Mouse (Mus musculus): ENCODE measurements around the gene Sergef.
"Not testable (repeated sequence)": the region's sequence is repeated elsewhere in the genome, so short reads cannot be mapped to it uniquely, and the experiment has no call there.

Sergef gene

DNA sequence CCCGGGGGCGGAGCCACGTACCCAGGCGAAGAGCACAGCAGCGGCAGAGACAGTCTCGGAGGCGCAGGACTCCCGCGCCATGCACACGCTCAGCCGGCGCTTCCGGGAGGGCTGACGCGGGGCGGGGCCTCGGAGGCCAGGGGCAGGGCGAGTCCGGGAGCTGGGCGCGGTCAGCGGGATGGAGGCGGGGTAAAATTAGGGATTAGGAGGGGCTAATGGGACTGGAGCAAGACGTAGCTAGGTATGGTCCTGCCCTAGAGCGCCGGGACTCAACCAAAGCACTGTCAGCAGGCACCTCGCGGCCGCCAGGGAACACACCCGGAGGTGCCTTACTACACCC, at the start of gene Sergef:
Gene Sergef (minus strand): TSS at position 116 of the 340 bp plus-strand sequence.
- DNase-seq (ENCODE audit: low read depth, low spot score): peak; percentile 94

DNA sequence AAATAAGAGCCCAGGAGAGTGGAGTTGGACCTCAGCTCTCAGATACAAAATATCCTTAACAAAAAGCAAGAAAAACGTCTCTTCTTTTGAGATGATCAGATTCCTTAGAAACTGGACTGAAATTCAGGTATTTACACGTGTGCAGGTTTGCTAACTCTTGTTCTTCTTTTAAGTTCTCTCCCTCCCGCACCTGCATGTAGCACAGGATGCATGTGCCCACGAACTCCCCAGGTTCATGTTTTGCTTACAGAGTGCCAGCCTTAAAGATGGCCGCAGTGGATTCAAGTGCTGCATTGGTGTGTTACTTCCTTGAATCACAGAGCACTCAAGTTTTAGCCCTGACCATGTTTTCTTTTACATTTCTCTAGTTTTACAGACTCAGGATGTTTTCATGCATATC, 47.2 kb upstream of the Sergef start:
- DNase-seq (ENCODE audit: low read depth, low spot score): no peak

DNA sequence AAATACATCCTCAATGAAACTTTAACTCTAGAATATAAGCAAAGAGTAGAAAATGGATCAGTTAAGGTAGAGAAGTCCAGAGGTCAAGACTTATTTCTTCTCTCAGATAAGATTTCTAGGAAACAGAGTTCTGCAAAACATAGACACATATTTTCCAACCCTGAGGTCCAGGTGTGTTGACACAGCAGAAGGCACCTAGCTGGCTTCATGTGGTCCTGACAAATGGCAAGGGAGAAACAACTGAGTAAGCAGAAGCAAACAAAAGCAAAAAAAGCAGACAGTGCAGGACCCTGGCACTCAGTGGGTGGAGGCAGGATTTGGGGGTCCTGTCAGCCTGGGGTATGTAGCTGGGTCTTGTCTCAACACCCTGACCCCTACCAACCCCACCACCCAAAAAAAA, 41.1 kb upstream of the Sergef start:
- no peak for DNase-seq (ENCODE audit: low read depth, low spot score)

DNA sequence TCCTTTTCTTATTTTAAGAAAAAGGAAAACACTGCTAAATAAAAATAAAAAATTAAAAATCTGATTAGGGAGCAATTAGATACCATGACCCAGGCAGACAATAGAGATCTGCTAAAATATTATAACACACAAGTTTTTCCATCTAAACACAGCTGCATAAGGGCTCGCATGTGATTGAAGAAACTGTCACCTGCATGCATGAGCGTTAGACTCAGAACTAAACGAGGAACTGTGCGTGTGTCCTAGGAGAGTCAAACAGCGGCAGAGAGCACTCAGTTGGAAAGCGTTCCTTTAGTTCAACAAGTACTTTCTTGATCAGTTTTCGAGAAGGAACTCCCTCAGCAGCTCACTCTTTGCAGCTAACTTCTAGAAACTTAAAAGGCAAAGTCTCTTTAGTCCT, 39.4 kb upstream of the Sergef start:
- DNase-seq (ENCODE audit: low read depth, low spot score): not testable (repeated sequence)

DNA sequence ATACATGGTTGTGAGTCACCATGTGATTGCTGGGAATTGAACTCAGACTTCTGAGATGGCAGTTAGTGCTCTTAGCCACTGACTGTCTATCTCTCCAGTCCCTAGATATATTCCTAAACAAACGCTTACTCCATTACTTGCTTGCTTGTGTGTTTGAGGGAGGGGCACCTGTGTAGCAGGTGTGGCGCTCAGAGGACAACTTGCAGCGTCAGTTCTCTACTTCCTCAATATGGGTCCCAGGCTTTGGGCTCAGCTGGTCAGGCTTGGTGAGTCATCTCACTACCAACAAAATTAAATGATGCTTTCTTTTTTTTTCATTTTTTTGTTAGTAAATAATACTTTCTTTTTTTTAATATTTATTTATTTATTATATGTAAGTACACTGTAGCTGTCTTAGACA, 38.8 kb upstream of the Sergef start:
- DNase-seq (ENCODE audit: low read depth, low spot score): no peak

DNA sequence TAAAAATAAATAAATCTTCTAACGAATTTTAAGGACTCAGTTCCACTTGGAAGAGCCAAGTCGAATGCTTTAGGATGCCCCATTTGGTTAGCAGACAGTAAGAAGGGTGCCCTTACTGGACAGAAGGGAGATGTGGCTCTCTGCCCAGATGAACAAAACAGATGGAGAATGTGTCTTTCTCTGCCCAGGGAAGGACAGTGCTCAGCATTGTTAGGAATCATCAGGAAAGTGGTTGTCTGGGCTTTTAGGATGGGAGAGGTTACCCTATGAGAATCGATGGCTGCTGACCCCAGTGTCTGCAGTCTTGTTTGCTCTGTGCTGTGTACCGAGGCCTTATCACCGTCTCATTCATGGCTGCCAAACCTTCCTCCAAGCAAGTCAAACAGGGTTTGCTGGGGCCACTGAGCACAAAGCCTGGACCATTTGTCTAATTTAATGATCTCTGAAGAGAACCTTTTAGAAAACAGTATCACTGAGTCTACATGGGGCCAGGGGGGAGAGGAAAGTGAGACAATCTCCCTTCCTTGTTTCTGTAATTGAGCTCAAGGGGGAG, 37.3 kb upstream of the Sergef start:
- no peak for DNase-seq (ENCODE audit: low read depth, low spot score)

DNA sequence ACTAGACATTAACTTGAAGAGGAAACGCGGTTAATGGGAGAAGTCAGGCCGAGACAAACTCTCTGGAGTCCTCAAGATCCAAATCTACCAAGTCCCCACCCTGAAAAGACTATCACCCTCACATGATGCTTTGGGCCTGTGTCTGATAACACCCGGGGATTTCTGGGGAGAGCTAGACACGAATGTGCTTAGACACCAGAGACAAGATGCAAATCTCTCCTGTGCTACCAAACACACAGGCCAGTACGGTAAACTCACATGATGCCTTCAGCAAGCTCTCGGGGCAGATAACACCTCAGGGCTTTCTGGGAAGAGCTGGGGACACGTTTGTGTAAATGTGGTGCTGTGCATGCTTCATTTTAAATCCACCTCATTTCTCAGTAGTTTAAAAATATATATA, 36.3 kb upstream of the Sergef start:
- no peak for DNase-seq (ENCODE audit: low read depth, low spot score)

DNA sequence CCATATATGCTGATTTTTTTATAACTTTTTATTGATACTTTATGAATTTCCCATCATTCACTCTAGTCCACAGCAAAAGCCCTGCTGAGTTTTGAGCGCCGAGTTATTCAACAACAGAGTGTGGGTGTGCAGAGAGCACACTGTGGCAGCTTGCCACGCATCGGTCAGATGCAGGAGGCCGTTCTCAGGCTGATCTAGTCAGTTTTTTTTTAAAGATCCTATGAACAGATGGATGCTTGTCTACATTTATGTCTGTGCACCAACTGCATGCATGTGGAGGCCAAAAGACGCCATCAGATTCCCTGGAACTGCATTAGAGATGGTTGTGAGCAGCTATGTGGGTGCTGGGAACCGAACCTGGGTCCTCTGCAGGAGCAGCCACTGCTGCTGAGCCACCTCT, 35.5 kb upstream of the Sergef start:
- no peak for DNase-seq (ENCODE audit: low read depth, low spot score)

DNA sequence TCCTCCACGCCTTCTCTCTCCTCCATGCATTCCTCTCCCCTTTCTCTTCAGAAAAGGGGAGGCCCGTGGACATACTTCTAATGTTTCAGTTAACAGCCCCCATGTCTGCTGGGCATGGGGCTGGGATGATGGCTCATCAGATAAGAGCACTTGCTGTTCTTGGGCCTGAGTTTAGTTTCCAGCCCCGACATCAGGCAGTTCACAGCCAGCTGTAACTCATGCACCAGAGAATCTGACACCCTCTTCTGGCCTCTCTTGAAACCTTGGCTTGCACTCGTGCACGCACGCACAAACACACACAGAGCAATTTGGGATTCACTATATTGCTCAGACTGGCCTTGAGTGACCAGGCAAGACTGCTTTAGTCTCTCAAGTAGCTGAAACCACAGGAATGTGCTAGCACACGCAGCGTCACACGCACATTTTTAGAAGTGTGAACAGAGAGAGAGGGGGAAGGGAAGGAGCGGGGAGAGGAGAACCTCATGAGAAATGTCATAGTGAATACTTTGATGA, 32.6 kb upstream of the Sergef start, which contains the start of gene Tph1:
Gene Tph1 (minus strand): TSS at position 378 of the 513 bp plus-strand sequence.
- DNase-seq (ENCODE audit: low read depth, low spot score): no peak

DNA sequence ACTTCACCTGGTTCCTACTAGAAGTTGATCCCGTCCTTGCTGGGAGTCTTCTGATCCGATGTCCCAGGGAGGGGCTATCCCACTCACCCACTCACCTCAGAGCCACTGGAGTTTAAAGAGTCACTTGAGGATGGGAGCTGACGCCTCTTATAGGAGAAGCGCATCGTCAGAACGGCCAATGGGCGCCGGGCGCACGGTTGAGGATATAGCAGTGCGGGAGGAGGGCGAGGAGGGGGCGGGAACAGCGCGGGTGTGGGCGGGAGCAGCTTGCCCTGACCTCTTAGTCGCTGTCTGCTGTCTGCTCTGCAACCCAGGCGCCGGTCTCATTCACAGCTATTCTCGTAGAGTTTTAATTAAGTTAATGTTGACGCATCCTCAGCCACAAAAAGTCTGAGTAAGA, 27.6 kb upstream of the Sergef start:
- peak; percentile 59 for DNase-seq (ENCODE audit: low read depth, low spot score)

DNA sequence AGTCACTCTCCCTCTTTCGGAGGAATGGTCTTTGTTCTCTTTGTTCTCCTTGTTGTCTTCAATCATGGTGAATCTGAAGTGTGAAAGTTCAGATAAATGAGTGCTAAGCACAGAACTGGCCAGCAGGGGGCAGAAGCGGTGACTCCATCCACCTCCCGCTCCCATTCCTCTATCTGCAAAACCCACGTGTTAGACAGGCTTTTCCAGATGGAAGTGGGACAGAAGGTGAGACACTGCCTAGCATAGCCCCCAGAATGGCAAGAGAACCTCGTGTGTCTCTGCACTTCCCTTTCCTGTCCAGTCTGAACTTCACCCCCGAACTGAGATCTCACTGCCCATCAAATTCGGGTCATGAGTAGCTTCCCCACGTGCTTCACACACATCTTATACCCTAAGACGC, 25.6 kb upstream of the Sergef start:
- DNase-seq (ENCODE audit: low read depth, low spot score): peak; percentile 69

DNA sequence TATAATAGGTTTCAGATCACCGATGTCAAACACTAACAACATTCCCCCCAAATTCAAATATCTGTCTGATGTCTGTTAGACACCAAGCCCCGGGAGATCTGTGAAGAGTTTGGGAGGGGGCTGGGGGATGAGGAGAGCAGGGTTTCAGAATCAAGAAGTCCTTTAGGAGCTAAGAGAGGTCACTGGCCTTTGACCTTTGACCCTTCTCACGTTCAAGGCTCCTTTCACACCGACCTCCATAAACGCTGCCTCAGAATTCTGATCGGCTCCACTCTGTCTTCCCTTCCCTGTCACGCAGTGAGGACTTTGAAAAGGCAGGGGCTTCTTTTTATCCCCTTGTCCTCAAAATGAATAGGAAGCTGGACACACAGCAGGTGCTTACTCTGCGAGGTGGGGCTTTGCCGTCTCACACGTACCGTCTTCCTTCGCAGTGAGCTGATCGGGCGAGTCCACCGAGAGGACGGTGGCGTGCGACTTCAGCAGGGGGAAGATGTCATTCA, 22.0 kb upstream of the Sergef start:
- DNase-seq (ENCODE audit: low read depth, low spot score): peak; percentile 28

DNA sequence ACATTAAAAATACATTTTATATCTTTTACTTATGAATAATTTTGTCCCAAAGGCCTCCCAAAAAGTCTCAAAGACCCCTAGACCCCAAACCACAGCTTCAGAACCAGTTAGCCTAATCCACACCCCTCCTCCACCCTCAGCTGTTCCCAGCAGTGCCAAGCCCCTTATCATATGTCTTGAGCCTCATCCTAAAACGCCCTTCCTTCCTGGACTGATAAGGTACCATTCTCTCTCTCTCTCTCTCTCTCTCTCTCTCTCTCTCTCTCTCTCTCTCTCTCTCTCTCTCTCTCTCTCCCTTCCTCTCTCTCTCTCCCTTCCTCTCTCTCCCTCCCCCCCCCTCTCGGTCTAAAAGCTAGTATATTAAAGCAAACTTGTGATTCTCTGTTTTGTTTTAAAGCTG, 12.7 kb upstream of the Sergef start:
- no peak for DNase-seq (ENCODE audit: low read depth, low spot score)

DNA sequence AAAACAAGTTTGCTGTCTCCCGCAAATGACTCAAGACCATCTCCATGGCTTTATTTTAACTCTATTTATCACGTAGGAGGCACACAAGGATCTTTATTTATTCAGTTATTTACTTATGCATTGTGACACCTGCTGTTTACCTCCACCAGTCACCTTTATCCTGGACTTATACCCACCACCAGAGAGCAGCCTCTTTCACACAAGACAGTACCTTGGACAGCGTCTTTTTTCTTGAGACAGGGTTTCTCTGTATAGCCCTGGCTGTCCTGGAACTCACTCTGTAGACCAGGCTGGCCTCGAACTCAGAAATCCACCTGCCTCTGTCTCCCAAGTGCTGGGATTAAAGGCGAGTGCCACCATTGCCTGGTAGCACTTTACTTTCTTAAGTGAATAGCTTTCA, 10.6 kb upstream of the Sergef start:
- DNase-seq (ENCODE audit: low read depth, low spot score): peak; percentile 59

DNA sequence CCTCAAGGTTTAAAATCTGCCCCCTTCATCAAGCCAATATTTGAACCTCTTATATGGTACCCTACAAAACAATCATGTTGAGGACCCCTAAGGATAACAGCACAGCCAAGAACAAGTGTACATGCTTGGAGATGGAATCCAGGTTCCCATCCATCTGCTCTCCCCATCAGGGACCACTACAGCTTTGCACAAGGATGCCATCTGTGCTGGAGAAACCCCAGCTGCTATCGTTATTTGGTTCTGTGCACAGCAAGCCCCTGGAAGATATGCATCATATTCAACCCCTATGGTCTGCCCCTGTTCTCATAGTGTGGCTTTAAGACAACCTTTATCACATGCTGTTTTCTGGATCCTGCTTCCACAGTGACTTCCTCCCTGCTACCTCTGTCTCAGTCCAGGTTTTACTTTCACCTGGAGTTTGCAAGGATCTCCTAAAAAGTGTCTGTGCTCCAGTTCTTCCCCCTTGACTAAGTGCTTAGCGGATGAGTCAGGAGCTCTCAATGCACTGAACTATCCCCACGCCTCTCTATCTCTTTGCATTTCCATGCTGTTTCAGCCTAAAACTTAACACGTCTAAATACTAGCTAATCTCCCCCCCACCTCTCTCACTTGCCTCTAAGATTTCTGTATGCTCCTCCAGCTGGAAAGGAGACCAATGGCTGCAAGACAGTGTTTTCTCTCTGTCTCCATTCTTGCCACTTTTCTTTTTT, 9.0 kb upstream of the Sergef start:
- DNase-seq (ENCODE audit: low read depth, low spot score): no peak

DNA sequence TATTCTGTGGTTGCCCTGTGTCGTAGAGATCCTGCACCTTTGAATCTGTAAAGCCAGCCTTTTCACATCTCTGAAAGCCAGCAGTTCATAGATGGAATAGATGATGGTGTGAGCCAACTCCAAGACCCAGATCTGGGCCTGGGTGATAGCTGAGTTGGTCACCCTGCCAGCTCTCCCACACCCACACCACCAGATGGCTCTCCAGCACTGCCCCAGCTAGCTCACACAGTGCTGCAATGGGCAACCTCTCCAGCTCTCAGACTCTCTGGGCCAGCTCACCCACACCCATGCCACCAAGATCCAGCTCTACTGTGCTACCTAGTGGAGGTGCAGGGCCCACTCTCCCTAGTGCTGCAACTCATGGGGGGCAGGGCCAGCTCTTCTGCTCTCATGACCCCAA, 3.6 kb upstream of the Sergef start:
- DNase-seq (ENCODE audit: low read depth, low spot score): no peak

DNA sequence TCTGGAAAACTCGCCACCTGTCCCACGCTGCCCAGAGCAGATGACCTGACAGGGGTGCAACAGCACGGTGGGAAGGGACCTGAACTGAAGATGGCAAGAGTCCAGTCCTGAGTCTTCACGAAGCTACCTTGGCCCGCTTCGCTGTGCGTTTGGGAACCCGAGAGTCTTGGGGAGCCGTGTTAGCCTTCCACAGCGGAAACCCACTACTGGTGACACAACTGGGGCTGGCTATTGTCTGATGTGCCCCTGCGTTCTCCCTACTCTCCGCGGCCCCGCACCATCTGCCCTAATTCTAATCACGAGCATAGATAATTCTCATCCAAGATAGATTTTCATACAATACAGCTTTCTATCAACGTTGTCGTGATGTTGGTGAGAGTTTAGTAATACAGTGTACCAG, 455 bp upstream of the Sergef start:
- DNase-seq (ENCODE audit: low read depth, low spot score): no peak

DNA sequence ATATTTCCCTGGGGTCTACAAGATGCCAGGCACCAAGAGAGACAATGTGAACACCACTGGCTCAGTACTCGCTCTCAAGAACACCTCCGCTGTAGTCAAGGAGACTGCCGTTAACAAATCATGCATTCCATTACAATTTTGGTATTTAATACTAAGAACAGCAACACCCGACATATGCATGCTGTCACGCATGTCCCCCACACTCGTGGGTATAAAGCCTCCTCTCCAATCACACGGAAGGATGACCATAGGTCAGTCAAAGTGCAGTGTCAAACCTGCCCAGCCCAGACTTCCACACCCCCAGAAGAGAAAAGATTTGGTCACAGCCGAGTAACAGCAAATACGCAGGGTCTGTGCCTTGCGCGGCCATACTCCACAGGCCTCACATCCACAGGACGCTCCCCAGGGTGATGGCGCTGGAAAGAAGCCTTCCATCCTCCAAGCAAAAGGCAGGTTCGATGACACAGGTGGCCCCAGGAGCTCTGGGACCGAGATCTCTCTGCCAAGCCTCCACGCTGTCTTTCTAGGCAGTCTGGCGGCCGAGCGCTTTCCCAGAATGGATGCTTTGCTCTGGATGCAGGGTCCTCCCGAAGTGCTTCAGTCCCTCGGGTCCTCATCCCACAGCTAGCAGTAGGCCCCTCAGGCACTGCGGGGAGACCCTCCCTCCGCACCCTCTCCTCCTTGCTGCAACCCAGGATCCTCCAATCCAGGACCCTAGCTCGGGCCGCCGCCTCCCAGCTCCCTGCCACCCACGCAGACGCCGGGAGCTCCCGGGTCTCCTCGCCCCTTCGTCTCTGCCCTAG, 517 bp downstream of the Sergef start:
- peak; percentile 10 for DNase-seq (ENCODE audit: low read depth, low spot score)

DNA sequence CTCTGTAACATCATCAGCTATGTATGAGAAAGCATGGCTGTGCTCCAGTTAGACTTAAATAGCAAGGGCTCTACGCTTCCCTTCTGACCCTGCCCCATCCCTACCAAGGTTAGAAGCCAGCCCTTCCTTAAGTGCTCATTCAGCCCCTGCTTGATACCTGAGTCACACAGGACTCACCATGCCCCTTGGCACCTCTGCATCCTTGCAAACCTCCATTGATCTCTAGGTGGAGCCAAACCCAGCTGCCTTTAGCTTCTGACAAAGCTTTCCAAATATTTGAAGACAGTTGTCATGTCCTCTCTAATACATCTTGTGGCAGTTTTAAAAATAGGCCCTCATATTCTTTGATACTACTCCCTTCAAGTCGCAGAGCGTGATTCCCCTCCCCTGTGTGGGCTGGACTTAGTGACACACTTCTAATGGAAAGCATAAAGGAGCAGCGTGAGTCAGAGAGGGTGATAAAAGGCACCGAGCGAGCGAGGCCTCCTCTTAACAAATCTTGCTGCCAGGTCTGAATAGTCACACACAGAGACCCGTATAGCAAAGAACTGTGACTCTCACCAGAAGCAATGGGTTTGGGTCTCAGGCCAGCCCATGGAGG, 11.1 kb downstream of the Sergef start:
- no peak for DNase-seq (ENCODE audit: low read depth, low spot score)

DNA sequence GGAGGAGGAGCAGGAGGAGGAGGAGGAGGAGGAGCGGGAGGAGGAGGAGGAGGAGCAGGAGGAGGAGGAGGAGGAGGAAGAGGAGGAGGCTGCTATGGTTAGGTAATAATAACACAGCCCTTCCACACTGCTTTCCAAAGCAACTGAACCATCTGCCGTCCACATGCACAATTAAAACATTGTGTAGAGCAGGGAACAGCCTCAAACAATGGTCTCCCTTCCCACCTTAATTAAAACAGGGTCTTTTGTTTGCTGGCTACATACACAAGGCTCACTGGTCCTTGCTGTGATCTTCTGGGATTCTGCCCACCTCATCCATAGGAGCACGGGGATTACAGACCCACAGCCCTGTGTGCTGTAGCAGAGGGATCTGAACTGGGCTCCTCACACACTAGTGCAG, 15.6 kb downstream of the Sergef start:
- DNase-seq (ENCODE audit: low read depth, low spot score): no peak

DNA sequence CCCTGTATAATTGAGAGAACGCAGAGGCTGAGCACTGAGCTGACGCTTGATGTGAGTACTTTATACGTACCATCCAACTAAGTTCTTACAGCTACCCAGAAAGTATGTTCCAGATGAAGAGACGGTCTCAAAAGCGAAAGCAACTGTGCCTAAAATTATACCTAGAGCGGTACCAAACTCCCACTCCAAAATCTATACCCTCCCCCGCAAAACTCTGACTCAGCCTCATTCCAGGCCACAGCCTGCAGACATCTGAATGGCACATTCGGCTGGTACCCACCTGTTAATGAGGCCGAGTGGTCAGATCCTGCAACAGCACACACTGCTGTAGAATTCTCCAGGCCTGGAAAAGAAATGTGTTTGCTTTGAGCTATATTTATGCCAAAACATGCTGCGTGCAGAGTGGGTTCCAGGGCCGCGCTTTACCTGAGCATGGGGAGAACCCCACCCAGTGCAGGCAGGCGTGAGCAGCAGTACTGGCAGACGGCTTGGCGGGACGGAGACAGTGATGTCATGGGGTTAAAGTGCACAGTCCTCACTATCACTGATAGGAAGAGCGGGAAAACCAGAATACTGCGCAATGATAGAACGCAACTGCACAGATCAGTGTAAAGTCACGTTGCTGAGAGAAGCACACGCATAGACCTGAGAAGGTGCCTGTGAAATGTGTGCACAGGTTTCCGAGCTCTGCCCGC, 21.0 kb downstream of the Sergef start:
- no peak for DNase-seq (ENCODE audit: low read depth, low spot score)
